Mouse (Mus musculus): ENCODE data around the gene Hnf4a. TPM values are rescaled to one million over a fixed set of nuclear protein-coding genes. Genes with fewer than 3 reads are reported as not detected.

The Hnf4a gene
- not detected for total RNA-seq (2023)

GRCm38 (mm10) chr2:163506300-163507004 is at the start of gene Hnf4a:
Gene Hnf4a (plus strand): TSS chr2:163506808.

GRCm38 (mm10) chr2:163472466-163472851 is 34.1 kb upstream of the Hnf4a start, which contains the start of gene Fitm2:
Gene Fitm2 (minus strand): TSS chr2:163472629.

GRCm38 (mm10) chr2:163492018-163492417 is 14.6 kb upstream of the Hnf4a start, which contains the start of gene R3hdml:
Gene R3hdml (plus strand): TSS chr2:163492318.

DNA sequence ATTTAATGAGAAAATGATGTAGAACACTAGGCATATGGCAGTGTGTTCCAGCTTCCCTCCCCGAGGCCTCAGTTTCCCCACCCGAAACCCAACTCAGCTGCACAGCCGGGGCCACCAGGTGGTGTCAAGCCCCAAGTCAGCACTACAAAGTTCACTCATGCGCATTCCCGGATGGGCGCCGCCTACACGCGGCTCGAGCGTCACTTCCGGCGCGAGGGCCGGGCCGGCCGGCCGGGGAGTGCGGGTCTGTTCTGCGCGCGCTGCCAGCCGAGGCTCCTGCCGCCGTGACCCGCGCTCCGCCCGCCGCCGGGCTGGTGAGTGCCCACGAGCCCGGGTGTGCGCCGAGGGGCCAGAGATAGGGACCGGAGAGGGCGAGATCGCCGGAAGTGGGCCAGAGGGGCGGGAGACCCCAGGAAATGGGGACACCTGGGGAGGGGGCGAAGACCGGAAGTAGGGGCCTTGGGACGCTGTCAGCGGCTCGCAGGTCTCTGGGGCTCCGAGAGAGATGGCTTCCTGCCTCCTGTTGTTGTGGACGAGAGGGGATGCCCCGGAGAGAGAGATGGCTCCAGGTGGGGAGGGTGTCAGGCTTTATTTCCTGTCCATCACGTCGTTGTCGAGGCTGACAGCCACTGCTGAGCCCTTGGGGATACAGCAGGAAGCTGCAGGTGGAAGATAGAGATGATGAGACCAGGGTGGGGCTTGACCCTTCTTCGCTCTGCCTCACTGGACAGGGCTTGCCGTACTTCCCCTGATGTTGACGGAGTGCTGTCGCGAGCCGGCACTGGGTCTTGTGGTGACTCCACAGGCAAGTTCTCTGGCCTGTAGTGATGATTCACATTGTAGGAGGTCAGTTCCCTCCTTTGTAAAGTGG is 95.7 kb downstream of the Hnf4a start, which contains the start of gene Ttpal:
Gene Ttpal, plus strand, starts transcription at position 214 of the 871 bp plus-strand sequence.

Other genes starting within 250 kb of the Hnf4a start
- not detected for gene Jph2, start 108.8 kb upstream of the Hnf4a start, total RNA-seq (2023)
- 153 TPM for gene Oser1, start 82.1 kb upstream of the Hnf4a start, total RNA-seq (2023)
- gene Gdap1l1, start 68.3 kb upstream of the Hnf4a start, total RNA-seq (2023): not detected
- 4.0 TPM for gene Fitm2, start 34.2 kb upstream of the Hnf4a start, total RNA-seq (2023)
- not detected for gene R3hdml, start 14.5 kb upstream of the Hnf4a start, total RNA-seq (2023)
- 67.8 TPM for gene Ttpal, start 95.5 kb downstream of the Hnf4a start, total RNA-seq (2023)
- 625 TPM for gene Serinc3, start 138.3 kb downstream of the Hnf4a start, total RNA-seq (2023)
- gene Pkig, start 151.6 kb downstream of the Hnf4a start, total RNA-seq (2023): 25.3 TPM
- 11.3 TPM for gene Ada, start 243.4 kb downstream of the Hnf4a start, total RNA-seq (2023)

Data from CD4-positive naive resting alpha-beta T cell, adult 57 days (primary cell).